Mouse (Mus musculus) mouse trophoblast stem cell (cell line): ENCODE results near the gene Vmn1r50.
"Not testable (repeated sequence)": the region's sequence is repeated elsewhere in the genome, so short reads cannot be mapped to it uniquely, and the experiment has no call there.

Experiments used
- in situ Hi-C, 2 experiments: fragments of 300-500 bp; cut with MseI, MboI; formaldehyde crosslinking; loops; 2 replicates in 1 of 2; 3 replicates in 1 of 2; pipeline ENCODE4 v1.15.1; 2025

The Vmn1r50 gene

GRCm38 (mm10) chr6:90101130-90101529 lies at the start of gene Vmn1r50:
Vmn1r50 (plus strand) TSS chr6:90101430.
- in situ Hi-C loops: no loop called here

DNA sequence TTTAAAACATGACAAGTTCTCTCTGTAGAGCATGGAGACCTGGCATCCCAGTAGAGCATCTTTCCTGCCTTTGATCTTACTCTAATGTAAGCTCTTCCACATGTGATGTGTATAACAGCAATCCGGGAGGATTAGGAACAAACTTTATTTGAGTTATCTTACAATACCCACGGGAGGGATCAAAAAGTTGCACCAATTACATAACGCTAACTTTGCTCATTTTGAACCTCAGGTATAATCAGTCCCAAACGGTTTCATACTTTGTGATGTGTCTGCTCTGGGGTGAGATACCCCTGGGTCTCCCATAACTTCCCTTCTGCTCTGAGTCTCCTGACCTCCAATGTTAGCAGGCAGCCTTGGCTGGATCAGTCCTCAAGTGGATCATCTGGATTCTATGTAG lies 22.8 kb upstream of the Vmn1r50 start, which contains the start of gene Vmn1r49:
Vmn1r49 (minus strand) TSS at position 101 of the 400 bp plus-strand sequence.
- in situ Hi-C loops: no loop called here

DNA sequence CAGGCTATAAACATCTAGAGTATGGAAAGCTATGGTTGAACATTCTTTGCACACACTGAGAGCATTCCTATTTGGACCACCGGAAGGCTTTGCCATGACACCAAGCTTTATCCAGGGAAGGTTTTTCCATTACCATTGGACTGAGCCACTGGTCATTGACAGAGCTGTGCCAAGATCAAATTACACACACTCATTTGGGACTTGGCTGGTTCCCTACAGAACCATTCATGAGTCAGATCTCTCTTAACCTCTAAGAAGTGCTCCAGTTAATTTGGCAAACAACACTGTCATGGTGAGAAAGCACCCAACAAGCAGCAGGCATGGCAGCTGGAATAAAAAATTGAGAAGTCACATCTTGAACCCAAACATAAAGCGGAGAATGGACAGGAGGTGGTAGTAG lies 664 bp upstream of the Vmn1r50 start:
- in situ Hi-C loops: no loop called here

- in situ Hi-C loops: not testable (repeated sequence)
These were observed 21.1 kb downstream of the Vmn1r50 start, which contains the start of gene Vmn1r51 for GRCm38 (mm10) chr6:90122296-90122695. Vmn1r51 (plus strand) TSS chr6:90122596.
